Mouse (Mus musculus) heart, postnatal 0 days (tissue): ENCODE data around the gene Rab13. TPM values are rescaled to one million over a fixed set of nuclear protein-coding genes. Genes with fewer than 3 reads are reported as not detected.

Experiments
- ATAC-seq: fragments of 200-750 bp; cut with Nextera tagmentation; 2 replicates; pipeline ENCODE4 v1.8.0; 2017; ENCODE audit warnings: low read depth, moderate number of reproducible peaks, moderate library complexity; ENCODE audit not compliant: insufficient read depth
- DNase-seq: peaks from one replicate; pipeline ENCODE4 v3.0.0-alpha.2; 2016; ENCODE audit warnings: low spot score
- H3K27ac ChIP-seq: fragments of 300-500 bp; sonication (generic); 2 replicates; pipeline ENCODE4 v1.5.1; 2014; ENCODE audit warnings: low read depth, mild to moderate bottlenecking
- H3K27me3 ChIP-seq: fragments of 300-500 bp; sonication (generic); 2 replicates; pipeline ENCODE4 v1.6.1; 2014; ENCODE audit warnings: low read length, mixed read lengths; ENCODE audit not compliant: control insufficient read depth, insufficient read depth
- H3K36me3 ChIP-seq: fragments of 300-500 bp; sonication (generic); replicated peaks from 2 replicates; pipeline ENCODE4 v1.6.1; 2014; ENCODE audit warnings: low read length, mixed read lengths; ENCODE audit not compliant: control insufficient read depth, insufficient read depth
- H3K4me1 ChIP-seq: fragments of 300-500 bp; sonication (generic); 2 replicates; pipeline ENCODE4 v1.6.1; 2014; ENCODE audit warnings: antibody characterized with exemption; ENCODE audit not compliant: control insufficient read depth, insufficient read depth
- H3K4me2 ChIP-seq: fragments of 300-500 bp; sonication (generic); 2 replicates; pipeline ENCODE4 v1.6.1; 2014; ENCODE audit warnings: low read depth, mild to moderate bottlenecking, low read length, moderate library complexity
- H3K4me3 ChIP-seq: fragments of 300-500 bp; sonication (generic); 2 replicates; pipeline ENCODE4 v1.5.1; 2014; ENCODE audit warnings: low read depth, low read length
- H3K9ac ChIP-seq: fragments of 300-500 bp; sonication (generic); replicated peaks from 2 replicates; pipeline ENCODE4 v1.6.1; 2014; ENCODE audit warnings: low read depth, low read length, mixed read lengths
- H3K9me3 ChIP-seq: fragments of 300-500 bp; sonication (generic); replicated peaks from 2 replicates; pipeline ENCODE4 v1.6.1; 2016; ENCODE audit warnings: low read length; ENCODE audit not compliant: control insufficient read depth
- CTCF ChIP-seq: IDR thresholded peaks from 2 replicates; pipeline ENCODE4 v1.5.1; 2016; ENCODE audit warnings: antibody characterized with exemption, control low read depth, low read depth
- EP300 ChIP-seq: IDR thresholded peaks from 2 replicates; pipeline ENCODE4 v1.6.1; 2016; ENCODE audit warnings: antibody characterized with exemption, low read depth
- WGBS: fragments of 180-500 bp; shearing (Covaris S2); extraction: QIAGEN DNeasy Blood & Tissue Kit; methylation state at CpG from one replicate; pipeline ENCODE4 v1.1.7; 2014; 5-methylcytosine and 5-hydroxymethylcytosine counted together
- polyA plus RNA-seq: library from polyadenylated mRNA; unstranded; fragments of >200 nt; fragmentation: Nextera tagmentation; extraction: Ambion mirVana; gene quantifications from 2 replicates; pipeline ENCODE4 v1.2.1, GENCODE M21; 2015
- total RNA-seq: library from RNA; depleted of rRNA; stranded (reverse); fragments of >200 nt; gene quantifications from 2 replicates; pipeline ENCODE4 v1.2.3, GENCODE M21; 2014; ENCODE audit warnings: low replicate concordance

The Rab13 gene
- total and polyA plus RNA-seq, 2 experiments from 2014 or later = 13.7 to 18.2 TPM

GRCm38 (mm10) chr3:90231075-90231474 lies 17.6 kb downstream of the Rab13 start:
- Histone ChIP-seq H3K9me3 (no peaks in the 10 kb centered on the region), H3K4me3 (peak overlapping the region; percentile 81), H3K9ac (0 out of 2 replicates have a peak overlapping the region, but pooled peaks have one; percentile 82), H3K27ac (no peak overlapping the region), H3K36me3 (peaks cover 25% of the 10 kb centered on the region), H3K4me1 (peaks cover 7% of the 10 kb centered on the region), H3K4me2 (peak overlapping the region; percentile 94), H3K27me3 (no peaks in the 10 kb centered on the region)
- TF ChIP-seq CTCF = no peak
- TF ChIP-seq EP300 = 0 out of 2 replicates have a peak, but pooled peaks have one; percentile 22
- 8% methylated on average over 8 of the region's 8 CpGs for WGBS
- DNase-seq (no peak), ATAC-seq (no peak)

- Histone ChIP-seq H3K27ac (peak within 1 kb of the TSS; percentile 94), H3K4me1 (peaks cover 7% of the 10 kb centered on the region), H3K9ac (peak within 1 kb of the TSS; percentile 82), H3K9me3 (no peaks in the 10 kb centered on the region), H3K4me2 (peak within 1 kb of the TSS; percentile 94), H3K36me3 (peaks cover 30% of the 10 kb centered on the region), H3K4me3 (peak within 1 kb of the TSS; percentile 81), H3K27me3 (no peaks in the 10 kb centered on the region)
- TF ChIP-seq EP300 = 0 out of 2 replicates have a peak, but pooled peaks have one; percentile 27
- no peak for TF ChIP-seq CTCF
- WGBS = 0% methylated on average over 61 of the region's 61 CpGs
- ATAC-seq (peak; percentile 97), DNase-seq (peak; percentile 91)
These were observed 18.2 kb downstream of the Rab13 start, which contains the start of gene Jtb for GRCm38 (mm10) chr3:90231507-90232333. Jtb (plus strand) TSS chr3:90231597.

GRCm38 (mm10) chr3:90241251-90241650 lies 27.8 kb downstream of the Rab13 start:
- Histone ChIP-seq H3K27me3 (no peaks in the 10 kb centered on the region), H3K9ac (no peak overlapping the region), H3K36me3 (peaks cover 9% of the 10 kb centered on the region), H3K27ac (no peak overlapping the region), H3K4me2 (no peak overlapping the region), H3K9me3 (no peaks in the 10 kb centered on the region), H3K4me1 (peaks cover 8% of the 10 kb centered on the region; the same call in 1 of the 2 replicates), H3K4me3 (no peak overlapping the region)
- no peak for TF ChIP-seq CTCF
- no peak for TF ChIP-seq EP300
- no peak for DNase-seq
- ATAC-seq = no peak
- WGBS = 96% methylated on average over 2 of the region's 2 CpGs

GRCm38 (mm10) chr3:90241669-90242358 lies 28.3 kb downstream of the Rab13 start:
- Histone ChIP-seq H3K27me3 (no peaks in the 10 kb centered on the region), H3K36me3 (0 out of 2 replicates have a peak, but pooled peaks cover 3% of the 10 kb centered on the region), H3K4me3 (no peak overlapping the region), H3K4me1 (peaks cover 8% of the 10 kb centered on the region; the same call in 1 of the 2 replicates), H3K4me2 (no peak overlapping the region), H3K9me3 (no peaks in the 10 kb centered on the region), H3K9ac (no peak overlapping the region), H3K27ac (no peak overlapping the region)
- TF ChIP-seq EP300 (no peak), CTCF (no peak)
- 87% methylated on average over 10 of the region's 10 CpGs for WGBS
- no peak for ATAC-seq
- DNase-seq = no peak

- H3K4me1 ChIP-seq = peaks cover 8% of the 10 kb centered on the region; the same call in 1 of the 2 replicates
- peak within 1 kb of the TSS; percentile 22; the same call in 1 of the 2 replicates for H3K9ac ChIP-seq
- H3K27me3 ChIP-seq = no peaks in the 10 kb centered on the region
- WGBS = 7% methylated on average over 19 of the region's 19 CpGs
- no peak within 1 kb of the TSS; the same call in 1 of the 2 replicates for H3K27ac ChIP-seq
- no peak for TF ChIP-seq EP300
- DNase-seq (peak; percentile 76), ATAC-seq (peak; percentile 54)
- peak within 1 kb of the TSS; percentile 66 for H3K4me2 ChIP-seq
- H3K4me3 ChIP-seq = peak within 1 kb of the TSS; percentile 42
- no peaks in the 10 kb centered on the region for H3K36me3 ChIP-seq
- H3K9me3 ChIP-seq = no peaks in the 10 kb centered on the region
These were observed 29.7 kb downstream of the Rab13 start, which contains the start of gene Creb3l4 for GRCm38 (mm10) chr3:90242984-90243775. Creb3l4 (minus strand) TSS chr3:90243512.
